Mouse (Mus musculus): ENCODE measurements around the gene Esf1. TPM values are rescaled to one million over a fixed set of nuclear protein-coding genes. Genes with fewer than 3 reads are reported as not detected.
"Not testable (repeated sequence)": the region's sequence is repeated elsewhere in the genome, so short reads cannot be mapped to it uniquely, and the experiment has no call there.

The Esf1 gene
- polyA plus RNA-seq, 2 experiments, result 12.9 to 20.5 TPM

DNA sequence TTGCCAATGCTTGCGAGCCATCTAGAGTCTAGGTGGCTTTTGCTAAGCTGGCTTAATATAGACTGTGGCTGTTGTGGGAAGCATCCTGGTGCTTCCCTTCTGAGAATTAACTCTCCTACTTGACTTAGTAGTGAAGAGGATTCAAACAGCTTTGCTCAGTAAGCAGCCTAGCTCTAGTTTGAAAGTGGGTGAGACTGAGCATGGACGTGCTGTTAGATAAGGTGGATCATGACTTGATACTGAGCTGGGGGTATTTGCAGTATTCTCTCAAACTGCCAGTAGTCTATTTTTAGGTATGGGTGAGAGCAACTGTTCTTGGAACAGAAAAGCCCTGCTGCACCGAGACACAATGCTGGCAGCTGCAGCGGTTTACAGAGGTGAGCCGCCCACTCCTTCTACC lies 32.2 kb upstream of the Esf1 start:
- ATAC-seq (ENCODE audit: low FRiP score, low read depth) (no peak), DNase-seq (ENCODE audit: low spot score) (no peak)
- Histone ChIP-seq H3K9me3 (ENCODE audit: control insufficient read depth, low read length) (no peaks in the 10 kb centered on the region), H3K27ac (replicated peaks; ENCODE audit: low read depth, low read length) (no peak overlapping the region), H3K9ac (ENCODE audit: low read depth, low read length, severe bottlenecking) (no peak overlapping the region), H3K4me3 (replicated peaks; ENCODE audit: low read length) (no peak overlapping the region), H3K4me2 (replicated peaks; ENCODE audit: low read depth, low read length, severe bottlenecking) (no peak overlapping the region), H3K27me3 (ENCODE audit: control insufficient read depth, insufficient read depth, low read length) (no peaks in the 10 kb centered on the region), H3K36me3 (ENCODE audit: control insufficient read depth, insufficient read depth, low read length) (peaks cover 49% of the 10 kb centered on the region), H3K4me1 (ENCODE audit: control insufficient read depth, insufficient read depth, low read length) (no peaks in the 10 kb centered on the region)
- TF ChIP-seq POLR2A (IDR thresholded peaks at IDR 0.05; ENCODE audit: borderline replicate concordance, extremely low read depth, insufficient read depth, insufficient read length), result no peak
- WGBS, result 93% methylated on average over 5 of the region's 5 CpGs

DNA sequence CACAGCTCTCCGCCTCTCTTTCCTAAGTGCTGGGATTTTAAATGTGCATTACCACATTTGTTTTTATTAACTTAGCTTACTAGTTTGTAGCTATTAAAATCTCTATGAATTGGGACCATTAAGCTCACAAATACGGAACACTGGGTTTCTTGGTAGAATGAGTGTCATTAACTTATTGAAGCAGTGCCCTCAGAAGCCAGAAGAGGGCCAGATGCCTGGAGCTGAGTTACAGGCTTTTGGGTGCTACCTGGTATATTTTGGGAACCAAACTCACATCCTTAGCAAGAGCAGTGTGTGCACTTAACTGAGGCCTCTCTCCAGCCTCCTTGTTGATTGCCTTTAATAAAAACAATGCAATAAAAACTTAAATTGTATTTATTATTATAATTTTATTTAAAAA lies 30.3 kb upstream of the Esf1 start:
- 66% methylated on average over 2 of the region's 2 CpGs for WGBS
- peaks cover 49% of the 10 kb centered on the region for H3K36me3 ChIP-seq (ENCODE audit: control insufficient read depth, insufficient read depth, low read length)
- no peaks in the 10 kb centered on the region for H3K27me3 ChIP-seq (ENCODE audit: control insufficient read depth, insufficient read depth, low read length)
- H3K9ac ChIP-seq (ENCODE audit: low read depth, low read length, severe bottlenecking), result no peak overlapping the region
- ATAC-seq (ENCODE audit: low FRiP score, low read depth) (no peak), DNase-seq (ENCODE audit: low spot score) (no peak)
- H3K9me3 ChIP-seq (ENCODE audit: control insufficient read depth, low read length), result no peaks in the 10 kb centered on the region
- no peak overlapping the region for H3K4me3 ChIP-seq (replicated peaks; ENCODE audit: low read length)
- TF ChIP-seq POLR2A (IDR thresholded peaks at IDR 0.05; ENCODE audit: borderline replicate concordance, extremely low read depth, insufficient read depth, insufficient read length), result no peak
- no peak overlapping the region for H3K27ac ChIP-seq (replicated peaks; ENCODE audit: low read depth, low read length)
- no peaks in the 10 kb centered on the region for H3K4me1 ChIP-seq (ENCODE audit: control insufficient read depth, insufficient read depth, low read length)
- H3K4me2 ChIP-seq (replicated peaks; ENCODE audit: low read depth, low read length, severe bottlenecking), result no peak overlapping the region

DNA sequence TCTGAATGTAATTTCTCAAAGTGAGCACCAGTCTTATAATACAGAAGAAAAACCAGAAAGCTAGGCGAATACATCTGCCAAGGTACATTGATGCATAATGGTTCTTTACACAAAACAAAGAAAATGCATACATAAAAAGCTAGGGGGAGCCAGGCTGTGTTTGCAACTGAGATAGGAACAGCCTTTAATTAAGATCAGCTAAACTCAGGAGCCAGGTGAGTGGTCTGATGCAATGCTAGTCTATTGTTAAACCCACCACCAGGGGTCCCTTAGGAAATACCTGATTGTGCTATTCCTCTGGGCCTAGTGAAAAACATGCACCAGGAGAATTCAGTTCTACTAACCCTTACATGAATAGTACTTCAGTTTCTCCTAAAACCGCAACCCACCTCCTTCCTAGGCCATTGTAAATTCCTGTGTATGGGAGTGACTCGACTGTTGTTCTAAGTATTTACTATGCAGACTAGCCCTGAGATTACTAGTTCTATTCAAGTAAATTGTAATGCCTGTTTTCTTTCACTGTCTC lies 15.4 kb upstream of the Esf1 start:
- 87% methylated on average over 3 of the region's 3 CpGs for WGBS
- not testable (repeated sequence) for DNase-seq (ENCODE audit: low spot score); H3K9me3 ChIP-seq (ENCODE audit: control insufficient read depth, low read length); H3K27ac ChIP-seq (replicated peaks; ENCODE audit: low read depth, low read length); H3K27me3 ChIP-seq (ENCODE audit: control insufficient read depth, insufficient read depth, low read length); H3K4me2 ChIP-seq (replicated peaks; ENCODE audit: low read depth, low read length, severe bottlenecking); H3K4me3 ChIP-seq (replicated peaks; ENCODE audit: low read length); ATAC-seq (ENCODE audit: low FRiP score, low read depth); H3K4me1 ChIP-seq (ENCODE audit: control insufficient read depth, insufficient read depth, low read length); H3K9ac ChIP-seq (ENCODE audit: low read depth, low read length, severe bottlenecking)
- H3K36me3 ChIP-seq (ENCODE audit: control insufficient read depth, insufficient read depth, low read length), result peaks cover 49% of the 10 kb centered on the region

- Histone ChIP-seq H3K27ac (replicated peaks; ENCODE audit: low read depth, low read length) (peak overlapping the region; percentile 72), H3K4me1 (ENCODE audit: control insufficient read depth, insufficient read depth, low read length) (peaks cover 8% of the 10 kb centered on the region; the same call in 1 of the 2 replicates), H3K9me3 (ENCODE audit: control insufficient read depth, low read length) (no peaks in the 10 kb centered on the region), H3K36me3 (ENCODE audit: control insufficient read depth, insufficient read depth, low read length) (peaks cover 10% of the 10 kb centered on the region), H3K27me3 (ENCODE audit: control insufficient read depth, insufficient read depth, low read length) (no peaks in the 10 kb centered on the region), H3K9ac (ENCODE audit: low read depth, low read length, severe bottlenecking) (peak overlapping the region; percentile 84), H3K4me2 (replicated peaks; ENCODE audit: low read depth, low read length, severe bottlenecking) (peak overlapping the region; percentile 55), H3K4me3 (replicated peaks; ENCODE audit: low read length) (peak overlapping the region; percentile 90)
- peak; percentile 39 for DNase-seq (ENCODE audit: low spot score)
- 7% methylated on average over 28 of the region's 28 CpGs for WGBS
- TF ChIP-seq POLR2A (IDR thresholded peaks at IDR 0.05; ENCODE audit: borderline replicate concordance, extremely low read depth, insufficient read depth, insufficient read length), result no peak
- peak; percentile 90 for ATAC-seq (ENCODE audit: low FRiP score, low read depth)
These were observed 614 bp upstream of the Esf1 start for GRCm38 (mm10) chr2:140170803-140171553.

- no peak for TF ChIP-seq POLR2A (IDR thresholded peaks at IDR 0.05; ENCODE audit: borderline replicate concordance, extremely low read depth, insufficient read depth, insufficient read length)
- DNase-seq (ENCODE audit: low spot score) (no peak), ATAC-seq (ENCODE audit: low FRiP score, low read depth) (no peak)
- H3K9me3 ChIP-seq (ENCODE audit: control insufficient read depth, low read length), result no peaks in the 10 kb centered on the region
- H3K4me3 ChIP-seq (replicated peaks; ENCODE audit: low read length), result peak overlapping the region; percentile 90; the same call in 1 of the 2 replicates
- peaks cover 20% of the 10 kb centered on the region for H3K36me3 ChIP-seq (ENCODE audit: control insufficient read depth, insufficient read depth, low read length)
- 80% methylated on average over 1 of the region's 1 CpGs for whole genome bisulfite sequencing
- no peak overlapping the region for H3K9ac ChIP-seq (ENCODE audit: low read depth, low read length, severe bottlenecking)
- no peak overlapping the region for H3K4me2 ChIP-seq (replicated peaks; ENCODE audit: low read depth, low read length, severe bottlenecking)
- no peak overlapping the region for H3K27ac ChIP-seq (replicated peaks; ENCODE audit: low read depth, low read length)
- H3K4me1 ChIP-seq (ENCODE audit: control insufficient read depth, insufficient read depth, low read length), result peaks cover 8% of the 10 kb centered on the region; the same call in 1 of the 2 replicates
- H3K27me3 ChIP-seq (ENCODE audit: control insufficient read depth, insufficient read depth, low read length), result no peaks in the 10 kb centered on the region
These were observed 1.3 kb downstream of the Esf1 start for GRCm38 (mm10) chr2:140169057-140169456.
